Mouse (Mus musculus) kidney, postnatal 25 days (tissue): ENCODE results near the gene Rbm47.
"Not testable (repeated sequence)": the region's sequence is repeated elsewhere in the genome, so short reads cannot be mapped to it uniquely, and the experiment has no call there.

ENCODE experiments used
- DNase-seq, 2 experiments: peaks; one replicate each; pipeline ENCODE4 v3.0.0; 2021; ENCODE audit warnings: mixed read lengths in 2 of 2

Gene Rbm47

DNA sequence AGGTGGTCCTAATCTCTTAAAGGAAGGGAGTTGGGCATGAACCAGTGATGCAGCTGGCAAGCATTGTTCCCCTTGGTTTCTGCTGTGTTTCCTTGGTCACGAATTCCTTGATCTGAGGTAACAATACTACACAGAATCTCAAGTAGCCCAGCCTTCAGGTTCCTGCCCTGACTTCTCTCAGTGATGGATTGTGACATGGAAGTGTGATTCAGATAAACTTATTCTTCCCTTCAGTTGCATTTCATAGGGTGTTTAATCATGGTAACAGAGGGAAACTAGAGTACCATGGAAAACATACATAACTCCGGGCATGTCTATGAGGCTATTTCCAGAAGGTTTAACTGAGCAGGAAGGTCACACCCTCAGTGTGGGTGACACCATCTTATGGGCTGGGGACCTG lies at the start of gene Rbm47:
Gene Rbm47 (minus strand): TSS at position 101 of the 400 bp plus-strand sequence.
- DNase-seq = peak in 1 of 2 experiments; percentile 16

GRCm38 (mm10) chr5:66220620-66221019 lies 47.7 kb upstream of the Rbm47 start:
- DNase-seq = no peak

DNA sequence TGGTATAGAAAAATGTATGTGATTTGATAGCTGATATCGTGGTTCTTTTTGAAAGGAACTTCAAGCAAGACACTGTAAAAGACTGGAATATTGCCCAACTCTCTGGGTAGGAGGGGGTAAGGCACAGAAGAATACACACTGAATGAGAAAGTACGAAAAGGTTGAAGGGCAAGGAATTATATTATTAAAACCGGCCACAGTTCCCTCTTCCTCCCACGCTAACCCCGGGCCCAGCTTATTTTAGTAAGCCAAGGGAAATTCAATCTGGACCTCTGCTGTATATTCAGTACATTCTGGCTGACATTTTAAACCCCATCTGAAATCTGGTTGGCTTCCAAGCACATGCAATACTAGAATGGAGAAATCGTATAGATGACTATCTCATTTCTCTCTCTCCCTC lies 46.8 kb upstream of the Rbm47 start:
- DNase-seq = no peak

DNA sequence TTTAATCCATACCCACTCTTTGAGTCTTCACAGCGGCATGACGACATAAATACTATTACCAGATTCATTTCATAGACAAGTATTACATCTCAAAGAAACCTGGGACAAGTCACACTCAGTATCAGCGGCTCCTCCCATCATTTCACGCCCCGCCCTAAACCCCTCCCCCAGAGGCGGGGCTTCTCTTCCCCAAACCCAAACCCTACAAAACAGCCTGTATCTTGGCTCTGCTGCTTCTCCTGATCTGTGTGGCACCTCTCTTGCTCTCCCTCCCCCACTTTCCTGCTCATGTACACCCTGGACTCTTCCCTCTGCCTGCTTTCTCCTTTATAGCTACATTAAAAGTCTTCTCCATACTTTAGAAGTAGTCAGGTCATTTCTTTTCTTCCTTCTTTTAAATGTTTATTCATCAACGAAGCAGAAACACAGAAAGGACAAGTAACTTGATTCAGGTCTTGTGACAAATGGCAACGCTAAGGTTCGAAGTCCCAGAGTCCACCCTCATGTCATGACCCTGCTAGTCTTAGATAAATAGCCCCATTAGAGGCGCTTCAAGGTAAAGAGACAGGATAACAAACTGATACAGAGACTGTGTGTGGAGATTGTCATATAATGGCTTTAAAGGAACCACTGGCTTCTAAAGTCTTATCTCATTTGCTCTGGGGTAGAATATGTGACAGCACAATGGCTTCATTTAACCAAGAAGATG lies 42.8 kb upstream of the Rbm47 start:
- DNase-seq = no peak

DNA sequence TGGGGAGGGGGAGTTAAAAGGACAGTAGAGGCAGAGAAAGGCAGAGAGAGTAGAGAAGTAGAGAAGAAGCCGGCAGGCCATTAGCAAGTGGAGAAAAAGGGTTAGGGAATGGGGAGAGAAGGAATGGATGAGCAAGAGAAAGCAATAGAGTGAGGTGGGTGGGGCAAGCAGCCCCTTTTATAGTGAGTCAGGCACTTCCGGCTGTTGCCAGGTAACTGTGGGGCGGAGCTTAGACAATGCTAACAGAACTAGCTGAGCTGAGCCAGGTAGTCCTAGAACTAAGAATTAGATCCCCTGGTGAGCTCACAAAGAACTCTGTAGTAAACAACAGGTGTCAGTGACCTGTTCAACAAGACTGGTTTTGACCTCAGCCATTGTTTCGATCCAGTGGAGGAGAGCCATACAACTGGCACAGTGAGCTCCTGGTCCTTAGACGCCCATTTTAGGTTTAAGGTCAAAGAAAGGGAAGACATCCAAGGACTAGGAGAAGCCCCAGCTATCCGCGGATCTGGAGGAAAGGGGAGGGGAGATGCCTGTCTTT lies 41.5 kb upstream of the Rbm47 start:
- no peak for DNase-seq

DNA sequence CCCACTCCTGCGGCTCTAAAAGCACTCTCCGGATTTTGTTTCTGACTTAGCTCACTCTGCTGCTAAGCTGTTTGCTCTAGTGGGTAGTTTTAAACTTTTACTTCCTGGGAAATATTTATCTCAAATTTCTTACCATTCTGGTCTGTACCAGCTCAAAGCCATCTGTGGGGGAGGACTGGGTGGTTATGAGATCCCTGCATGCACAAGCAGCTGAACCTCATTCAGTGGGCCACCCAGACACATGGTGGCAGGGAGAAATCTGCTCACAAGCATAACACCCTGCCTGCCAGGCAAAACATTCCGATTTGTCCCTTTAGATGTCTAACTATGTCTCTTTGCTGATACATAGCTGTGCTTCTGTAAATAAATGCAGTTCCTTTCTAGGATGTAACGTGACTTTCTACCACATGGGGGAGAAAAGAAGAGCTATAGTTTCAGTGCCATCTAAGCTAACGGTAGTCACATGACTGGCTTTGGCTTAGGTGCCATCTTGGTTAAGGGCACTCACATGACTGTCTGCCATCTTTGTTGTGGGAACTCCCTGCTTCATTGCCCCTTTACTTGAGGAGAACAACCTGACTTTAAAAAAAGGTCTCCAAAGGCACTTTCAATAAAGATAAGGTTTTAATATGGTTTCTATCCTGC lies 36.7 kb upstream of the Rbm47 start:
- DNase-seq = no peak

GRCm38 (mm10) chr5:66204966-66205365 lies 32.0 kb upstream of the Rbm47 start:
- no peak for DNase-seq

DNA sequence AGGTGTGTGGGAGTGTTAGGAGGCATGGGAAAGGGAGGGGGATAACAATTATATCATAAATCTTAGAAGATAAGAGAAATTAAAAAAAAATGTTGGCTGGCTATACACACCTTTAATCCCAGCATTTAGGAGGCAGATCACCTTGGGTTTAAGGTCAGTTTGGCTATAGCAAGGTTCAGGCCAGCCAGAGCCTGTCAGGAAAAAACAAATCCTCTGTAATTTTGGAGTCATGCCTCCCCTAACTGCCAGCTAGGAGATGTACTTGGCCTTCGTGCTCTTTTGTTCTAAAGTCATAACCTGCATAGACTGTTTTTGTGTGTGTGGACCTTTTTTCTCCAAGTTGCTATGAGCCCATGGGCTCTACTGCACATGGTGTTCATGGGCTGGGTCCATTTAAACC lies 30.5 kb upstream of the Rbm47 start:
- DNase-seq = no peak

DNA sequence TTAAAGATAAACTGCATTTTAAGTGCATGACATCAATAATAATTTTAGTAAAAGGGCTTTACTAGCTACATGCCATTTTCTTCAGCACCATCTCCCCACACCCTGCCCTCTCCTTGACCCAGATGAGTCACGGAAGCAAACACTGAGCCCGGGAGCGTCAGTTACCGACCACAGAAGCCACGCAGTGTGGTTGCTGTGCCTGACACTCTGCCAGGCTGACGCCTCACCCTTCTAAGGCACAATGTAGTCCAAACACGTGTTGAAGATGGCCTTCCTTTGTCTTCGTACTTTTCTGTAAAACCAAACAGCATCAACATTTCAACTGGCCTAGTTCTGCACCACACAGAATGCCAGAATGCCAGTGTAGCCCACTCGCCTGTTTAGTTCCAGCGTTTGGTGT lies 27.1 kb upstream of the Rbm47 start:
- DNase-seq = no peak

DNA sequence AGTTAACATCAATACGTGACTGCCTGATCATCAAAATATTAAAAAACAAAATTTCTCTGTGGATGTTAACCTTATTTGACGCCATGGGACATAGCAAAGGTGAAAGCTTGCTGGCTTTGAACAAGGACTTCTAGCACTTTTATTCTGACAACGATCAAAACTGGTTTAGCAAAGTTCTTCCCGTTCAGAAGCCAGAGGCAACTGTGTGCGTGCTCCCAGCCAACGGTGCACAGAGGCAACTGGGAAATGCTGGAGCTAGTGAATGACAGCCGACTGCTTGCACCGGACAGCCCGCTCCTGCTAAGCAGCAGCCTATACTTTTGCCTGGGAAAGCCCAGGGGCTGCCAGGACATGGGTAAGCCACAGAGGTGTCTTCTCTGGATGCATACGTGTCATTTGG lies 22.4 kb upstream of the Rbm47 start:
- no peak for DNase-seq

GRCm38 (mm10) chr5:66193218-66193846 lies 20.4 kb upstream of the Rbm47 start:
- DNase-seq = no peak

DNA sequence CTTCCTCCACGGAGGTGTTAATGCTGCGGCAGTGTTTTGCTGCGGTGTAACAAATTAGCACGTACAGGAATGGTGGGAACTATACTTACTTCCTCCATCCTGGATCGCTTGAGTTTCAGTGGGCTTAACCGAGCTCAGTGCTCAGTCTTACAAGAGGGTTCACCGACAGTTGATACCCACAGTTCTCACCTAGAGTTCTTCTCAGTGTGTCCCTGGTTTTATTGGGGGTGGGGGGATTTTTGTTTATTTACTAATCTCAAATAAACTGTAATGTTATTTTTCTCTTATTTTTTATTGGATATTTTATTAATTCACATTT lies 18.2 kb upstream of the Rbm47 start:
- no peak for DNase-seq

GRCm38 (mm10) chr5:66190481-66191184 lies 17.7 kb upstream of the Rbm47 start:
- no peak for DNase-seq

DNA sequence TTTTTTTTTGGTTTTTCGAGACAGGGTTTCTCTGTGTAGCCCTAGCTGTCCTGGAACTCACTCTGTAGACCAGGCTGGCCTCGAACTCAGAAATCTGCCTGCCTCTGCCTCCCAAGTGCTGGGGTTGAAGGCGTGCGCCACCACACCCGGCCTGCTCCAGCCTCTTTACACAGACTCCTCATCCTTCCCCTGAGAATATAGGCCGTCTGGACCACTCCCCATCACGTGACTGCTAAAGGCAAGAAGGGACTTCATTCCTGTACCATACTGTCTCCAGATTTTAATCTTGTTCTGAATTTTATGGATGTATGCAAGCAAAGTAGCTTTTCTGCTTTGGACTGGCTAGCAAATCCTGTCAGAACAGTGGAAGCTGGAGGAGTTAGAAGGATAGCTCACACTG lies 15.7 kb upstream of the Rbm47 start:
- not testable (repeated sequence) for DNase-seq

DNA sequence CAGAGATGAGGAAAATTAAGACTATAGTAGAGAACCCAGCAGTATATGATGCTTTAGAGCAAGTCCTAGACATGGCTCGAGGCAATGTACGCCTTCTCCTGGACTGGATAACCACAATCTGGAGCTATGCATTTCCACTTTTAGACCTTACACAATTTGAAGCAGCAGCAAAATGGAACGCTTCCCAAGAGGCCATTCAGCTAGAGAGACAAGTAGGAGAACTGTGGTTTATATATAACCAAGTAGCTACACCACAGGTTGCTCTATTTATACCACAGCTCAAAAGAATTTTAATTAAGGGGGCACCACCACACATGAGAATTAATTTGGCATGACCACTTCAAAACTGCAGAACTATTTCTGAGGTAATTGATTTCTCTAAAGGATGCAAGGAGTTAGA lies 9.2 kb upstream of the Rbm47 start:
- DNase-seq = peak in 1 of 2 experiments; percentile 14

- DNase-seq = peak in 1 of 2 experiments; percentile 39
These were observed 1.4 kb upstream of the Rbm47 start for GRCm38 (mm10) chr5:66174160-66174837.

DNA sequence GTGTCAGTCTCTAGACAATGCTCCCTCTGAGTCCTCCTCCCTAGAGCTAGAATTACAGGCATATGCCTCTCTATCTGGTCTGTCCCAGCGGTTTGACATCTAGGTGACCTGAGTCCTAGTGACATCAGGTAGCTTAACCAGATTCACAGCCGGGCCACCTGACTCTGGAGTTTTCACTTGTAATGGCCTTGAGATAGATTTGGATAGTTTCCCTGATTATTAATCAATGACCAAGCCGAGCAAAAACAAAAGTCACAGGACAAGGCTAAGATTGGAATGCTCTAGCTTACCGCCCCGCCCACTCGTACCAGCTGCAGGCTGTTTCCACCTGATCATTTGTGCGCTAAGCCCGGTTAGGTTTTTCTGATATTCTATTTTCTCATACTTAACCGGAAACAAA lies 2.3 kb downstream of the Rbm47 start:
- DNase-seq = peak; percentile 43 to 58

DNA sequence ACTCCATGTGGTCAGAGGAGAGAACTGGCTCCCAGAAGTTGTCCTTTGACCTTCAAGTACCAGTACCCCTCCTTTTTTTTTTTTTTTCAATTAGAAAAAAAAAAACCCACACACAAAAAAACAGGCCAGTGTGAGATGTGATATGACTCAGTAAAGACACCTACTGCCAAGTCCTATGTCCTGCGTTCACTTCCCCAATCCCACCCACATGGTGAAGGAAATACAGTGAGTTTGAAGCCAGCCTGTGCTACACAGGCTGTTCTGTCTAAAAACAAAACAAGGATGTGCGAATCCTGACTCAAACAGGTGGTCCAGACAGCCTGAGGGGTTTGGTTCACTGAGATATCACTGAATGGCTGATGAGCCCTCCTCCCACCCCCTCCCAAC lies 3.8 kb downstream of the Rbm47 start:
- DNase-seq = peak in 1 of 2 experiments; percentile 14

GRCm38 (mm10) chr5:66168462-66169098 lies 4.3 kb downstream of the Rbm47 start:
- peak in 1 of 2 experiments; percentile 20 for DNase-seq

DNA sequence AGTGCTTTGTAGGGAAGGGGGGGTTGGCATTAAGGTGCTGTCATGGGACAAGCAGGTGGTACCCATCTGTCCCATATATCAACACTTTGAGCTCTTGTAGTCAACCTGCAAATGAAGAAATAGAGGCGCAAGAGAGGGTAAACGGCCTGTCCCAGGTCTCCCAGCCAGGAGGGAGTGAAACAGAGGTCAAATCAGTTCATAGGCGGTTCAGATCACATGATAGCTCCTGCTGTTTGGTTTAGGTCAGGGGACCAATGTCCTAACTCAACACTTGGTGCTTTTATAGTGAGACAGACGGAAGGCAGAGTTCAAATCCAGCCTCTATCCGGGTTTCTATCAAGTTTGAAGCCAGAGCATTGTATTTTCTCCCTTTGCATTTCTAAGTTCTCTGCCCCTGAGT lies 6.0 kb downstream of the Rbm47 start:
- peak in 1 of 2 experiments; percentile 26 for DNase-seq

- no peak for DNase-seq
These were observed 6.7 kb downstream of the Rbm47 start for GRCm38 (mm10) chr5:66166193-66166629.

DNA sequence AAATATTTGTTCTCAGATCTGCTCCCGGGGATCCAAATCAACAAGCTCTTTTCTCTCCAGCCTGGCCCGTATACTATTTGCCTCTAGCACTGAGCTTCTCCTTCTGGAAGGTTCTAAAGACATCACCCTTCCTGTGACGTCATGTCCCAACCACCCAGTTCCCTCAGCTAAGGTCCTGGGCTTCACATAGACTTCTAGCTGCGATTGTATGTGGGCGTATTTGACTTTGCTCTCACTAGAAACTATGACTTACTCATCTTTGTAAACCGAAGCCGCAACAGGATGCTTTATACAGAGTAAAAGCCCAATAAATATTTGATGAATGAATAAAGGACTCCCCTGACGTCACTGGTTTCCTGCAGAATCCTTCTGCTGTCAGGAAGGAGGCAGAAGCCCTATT lies 7.2 kb downstream of the Rbm47 start:
- DNase-seq = no peak
